ENCODE assay signal across 8 mouse cellular contexts in the genomic region with DNA sequence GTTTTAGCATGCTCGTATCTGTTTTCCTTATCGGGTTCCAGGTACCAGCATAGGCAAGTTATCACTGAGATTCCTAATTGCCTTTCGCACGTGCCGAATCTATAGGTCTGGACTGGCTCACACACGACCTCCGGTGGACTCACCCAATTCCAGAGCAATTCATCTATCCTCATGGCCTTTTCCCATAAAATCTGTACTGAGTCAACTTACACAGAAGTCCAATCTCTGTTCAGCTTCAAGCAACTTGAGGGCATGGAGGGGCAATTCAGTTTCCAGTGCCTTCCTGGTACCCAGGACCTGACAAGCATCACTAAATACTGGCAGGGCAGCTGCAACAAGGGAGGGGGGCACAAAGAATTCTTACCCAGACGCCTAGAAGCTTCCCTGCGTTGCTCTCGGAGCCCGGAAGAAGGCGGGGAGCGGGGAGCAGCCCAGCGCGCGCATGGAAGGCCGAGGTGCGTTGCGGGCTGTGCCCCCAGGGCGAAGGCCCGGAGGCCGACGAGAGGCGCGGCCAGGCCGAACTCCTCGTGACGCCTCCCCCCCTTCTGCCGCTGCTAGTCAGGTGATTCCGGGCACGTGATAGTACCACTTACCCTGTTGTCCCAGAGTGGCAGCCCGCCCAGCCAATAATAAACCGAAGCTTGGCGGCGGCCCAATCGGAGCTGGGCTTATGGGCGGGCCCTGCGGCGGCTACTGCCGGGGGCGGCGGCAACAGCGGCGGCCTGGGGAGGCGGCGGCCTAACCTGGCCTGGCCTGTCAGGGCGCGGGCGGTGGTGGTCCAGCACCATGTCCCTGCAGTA. TPM values are rescaled to one million over a fixed set of nuclear protein-coding genes. Genes with fewer than 3 reads are reported as not detected.
DNase-seq lines count a peak whose midpoint lies in the region; ATAC-seq lines count a peak whose summit lies in the region.

A gene (plus strand): TSS at position 699 of the 800 bp plus-strand sequence.

- peaks cover 85% of the 10 kb centered on the region for H3K79me2 ChIP-seq in macrophage (ENCODE audit: inconsistent target)

- no peaks in the 10 kb centered on the region for H3K27me3 ChIP-seq in hindbrain, embryonic 16.5 days (replicated peaks; ENCODE audit: control insufficient read depth, insufficient read depth, low read length)

- H3K4me2 ChIP-seq in hindbrain, embryonic 16.5 days (ENCODE audit: low read length): peak within 1 kb of the TSS; percentile 81

- H3K9ac ChIP-seq in hindbrain, embryonic 16.5 days (ENCODE audit: low read depth, low read length): peak within 1 kb of the TSS; percentile 98

- peak within 1 kb of the TSS; percentile 86 for H3K27ac ChIP-seq in hindbrain, embryonic 16.5 days (ENCODE audit: low read depth, low read length)
- H3K27ac ChIP-seq in macrophage: peak within 1 kb of the TSS; percentile 94

- ATAC-seq in hindbrain, embryonic 16.5 days: peak; percentile 99

- peaks cover 26% of the 10 kb centered on the region for H3K4me1 ChIP-seq in hindbrain, embryonic 16.5 days (ENCODE audit: control insufficient read depth, insufficient read depth, low read depth, low read length)

- H3K4me3 ChIP-seq in hindbrain, embryonic 16.5 days (ENCODE audit: low read length): peak within 1 kb of the TSS; percentile 99
- H3K4me3 ChIP-seq in macrophage (ENCODE audit: inconsistent target): peak within 1 kb of the TSS; percentile 93

- under 1% methylated on average over 47 of the region's 49 CpGs for WGBS in hindbrain, embryonic 16.5 days
- under 1% methylated on average over 36 of the region's 49 CpGs for WGBS in macrophage (ENCODE audit: missing documents)

- H3K9me3 ChIP-seq in hindbrain, embryonic 16.5 days (ENCODE audit: control insufficient read depth, low read length): no peaks in the 10 kb centered on the region

- peaks cover 9% of the 10 kb centered on the region for H3K36me3 ChIP-seq in hindbrain, embryonic 16.5 days (ENCODE audit: control insufficient read depth, insufficient read depth, low read length)
- H3K36me3 ChIP-seq in macrophage (ENCODE audit: inconsistent target): peaks cover 25% of the 10 kb centered on the region

- peak; percentile 99 for DNase-seq in T-cell, adult 2 months (ENCODE audit: low spot score)
- peak; percentile 100 for DNase-seq in cerebellum, postnatal 36 days
- DNase-seq in gastrocnemius, adult 18-20 months (ENCODE audit: low spot score): peak; percentile 100
- peak; percentile 100 for DNase-seq in left cerebral cortex, adult 18-20 months (ENCODE audit: low spot score in 2 of 2)
- peak; percentile 100 for DNase-seq in right cerebral cortex, adult 18-20 months
- peak; percentile 100 for DNase-seq in urinary bladder, postnatal 10 days (ENCODE audit: low spot score)

RNA-seq across cellular contexts. Expression of the gene that starts here (rescaled TPM):
- total RNA-seq in gastrocnemius, adult 18-20 months (2021): 10 to 100 TPM; 18.7 to 23.1 TPM
- 42.5 and 44.4 TPM in 2 replicates for polyA plus RNA-seq in hindbrain, embryonic 16.5 days (2015; fragmentation: Nextera tagmentation; extraction: Ambion mirVana)
- 10 to 100 TPM; 63.8 to 63.9 TPM for total RNA-seq in left cerebral cortex, adult 18-20 months (2021)
- total RNA-seq in macrophage (2018; cell fraction: chromatin; rRNA removed): 100 to 1,000 TPM in 11 of 26 experiments, 10 to 100 TPM in 15; 48.3 to 192 (median 88.2) TPM
- 100 to 1,000 TPM; 138 to 339 (median 211) TPM for total RNA-seq in macrophage (2018; cell fraction: cytosol; rRNA removed)
- 100 to 1,000 TPM; 124 to 256 (median 151) TPM for total RNA-seq in macrophage (2018; cell fraction: nucleus; rRNA removed)
- 211 to 323 TPM (median 310 TPM) in 3 replicates for polyA plus RNA-seq in macrophage (2018)

Comparison
In these comparisons a context has a peak if more than half of its experiments do, and no peak if none do; other contexts are left out.
1. Peak in every context shown above with its lines: DNase-seq, ATAC-seq, H3K4me3 ChIP-seq and H3K27ac ChIP-seq.